Mouse (Mus musculus) heart, postnatal 0 days (tissue): Measurements from ENCODE around the gene Agtrap. TPM values are rescaled to one million over a fixed set of nuclear protein-coding genes. Genes with fewer than 3 reads are reported as not detected.

ENCODE experiments used
- ATAC-seq: fragments of 200-750 bp; cut with Nextera tagmentation; 2 replicates; pipeline ENCODE4 v1.8.0; 2017; ENCODE audit warnings: low read depth, moderate number of reproducible peaks, moderate library complexity; ENCODE audit not compliant: insufficient read depth
- DNase-seq: peaks from one replicate; pipeline ENCODE4 v3.0.0-alpha.2; 2016; ENCODE audit warnings: low spot score
- H3K27ac ChIP-seq: fragments of 300-500 bp; sonication (generic); 2 replicates; pipeline ENCODE4 v1.5.1; 2014; ENCODE audit warnings: low read depth, mild to moderate bottlenecking
- H3K27me3 ChIP-seq: fragments of 300-500 bp; sonication (generic); 2 replicates; pipeline ENCODE4 v1.6.1; 2014; ENCODE audit warnings: low read length, mixed read lengths; ENCODE audit not compliant: control insufficient read depth, insufficient read depth
- H3K36me3 ChIP-seq: fragments of 300-500 bp; sonication (generic); replicated peaks from 2 replicates; pipeline ENCODE4 v1.6.1; 2014; ENCODE audit warnings: low read length, mixed read lengths; ENCODE audit not compliant: control insufficient read depth, insufficient read depth
- H3K4me1 ChIP-seq: fragments of 300-500 bp; sonication (generic); 2 replicates; pipeline ENCODE4 v1.6.1; 2014; ENCODE audit warnings: antibody characterized with exemption; ENCODE audit not compliant: control insufficient read depth, insufficient read depth
- H3K4me2 ChIP-seq: fragments of 300-500 bp; sonication (generic); 2 replicates; pipeline ENCODE4 v1.6.1; 2014; ENCODE audit warnings: low read depth, mild to moderate bottlenecking, low read length, moderate library complexity
- H3K4me3 ChIP-seq: fragments of 300-500 bp; sonication (generic); 2 replicates; pipeline ENCODE4 v1.5.1; 2014; ENCODE audit warnings: low read depth, low read length
- H3K9ac ChIP-seq: fragments of 300-500 bp; sonication (generic); replicated peaks from 2 replicates; pipeline ENCODE4 v1.6.1; 2014; ENCODE audit warnings: low read depth, low read length, mixed read lengths
- H3K9me3 ChIP-seq: fragments of 300-500 bp; sonication (generic); replicated peaks from 2 replicates; pipeline ENCODE4 v1.6.1; 2016; ENCODE audit warnings: low read length; ENCODE audit not compliant: control insufficient read depth
- CTCF ChIP-seq: IDR thresholded peaks from 2 replicates; pipeline ENCODE4 v1.5.1; 2016; ENCODE audit warnings: antibody characterized with exemption, control low read depth, low read depth
- EP300 ChIP-seq: IDR thresholded peaks from 2 replicates; pipeline ENCODE4 v1.6.1; 2016; ENCODE audit warnings: antibody characterized with exemption, low read depth
- WGBS: fragments of 180-500 bp; shearing (Covaris S2); extraction: QIAGEN DNeasy Blood & Tissue Kit; methylation state at CpG from one replicate; pipeline ENCODE4 v1.1.7; 2014; 5-methylcytosine and 5-hydroxymethylcytosine counted together
- polyA plus RNA-seq: library from polyadenylated mRNA; unstranded; fragments of >200 nt; fragmentation: Nextera tagmentation; extraction: Ambion mirVana; gene quantifications from 2 replicates; pipeline ENCODE4 v1.2.1, GENCODE M21; 2015
- total RNA-seq: library from RNA; depleted of rRNA; stranded (reverse); fragments of >200 nt; gene quantifications from 2 replicates; pipeline ENCODE4 v1.2.3, GENCODE M21; 2014; ENCODE audit warnings: low replicate concordance

Gene Agtrap
- total and polyA plus RNA-seq, 2 experiments from 2014 or later: 22.9 to 31.4 TPM

GRCm38 (mm10) chr4:148085131-148085906 lies 2.5 kb downstream of the Agtrap start:
- Histone ChIP-seq H3K9ac (0 out of 2 replicates have a peak overlapping the region, but pooled peaks have one; percentile 3), H3K27me3 (no peaks in the 10 kb centered on the region), H3K9me3 (no peaks in the 10 kb centered on the region), H3K4me2 (no peak overlapping the region), H3K27ac (peak overlapping the region; percentile 39; the same call in 1 of the 2 replicates), H3K4me3 (no peak overlapping the region), H3K36me3 (peaks cover 15% of the 10 kb centered on the region), H3K4me1 (peaks cover 29% of the 10 kb centered on the region)
- 49% methylated on average over 10 of the region's 10 CpGs for WGBS
- no peak for DNase-seq
- no peak for ATAC-seq
- TF ChIP-seq CTCF: no peak
- TF ChIP-seq EP300: no peak

GRCm38 (mm10) chr4:148084261-148084714 lies 3.5 kb downstream of the Agtrap start:
- H3K4me3 ChIP-seq: no peak overlapping the region
- WGBS: 20% methylated on average over 8 of the region's 8 CpGs
- no peak overlapping the region for H3K27ac ChIP-seq
- peak overlapping the region; percentile 14; the same call in 1 of the 2 replicates for H3K4me2 ChIP-seq
- no peak for DNase-seq
- H3K4me1 ChIP-seq: peaks cover 29% of the 10 kb centered on the region
- no peaks in the 10 kb centered on the region for H3K27me3 ChIP-seq
- H3K9ac ChIP-seq: no peak overlapping the region
- H3K36me3 ChIP-seq: peaks cover 25% of the 10 kb centered on the region
- H3K9me3 ChIP-seq: no peaks in the 10 kb centered on the region
- no peak for ATAC-seq
- no peak for TF ChIP-seq CTCF
- no peak for TF ChIP-seq EP300

GRCm38 (mm10) chr4:148083176-148083899 lies 4.5 kb downstream of the Agtrap start:
- ATAC-seq: 0 out of 2 replicates have a peak, but pooled peaks have one; percentile 5
- DNase-seq: no peak
- Histone ChIP-seq H3K27me3 (no peaks in the 10 kb centered on the region), H3K4me3 (no peak overlapping the region), H3K27ac (peak overlapping the region; percentile 52; the same call in 1 of the 2 replicates), H3K9me3 (no peaks in the 10 kb centered on the region), H3K4me2 (peak overlapping the region; percentile 14; the same call in 1 of the 2 replicates), H3K9ac (no peak overlapping the region), H3K4me1 (peaks cover 29% of the 10 kb centered on the region), H3K36me3 (peaks cover 25% of the 10 kb centered on the region)
- 51% methylated on average over 21 of the region's 21 CpGs for WGBS
- TF ChIP-seq EP300: no peak

- Histone ChIP-seq H3K4me3 (no peak overlapping the region), H3K9ac (no peak overlapping the region), H3K4me2 (no peak overlapping the region), H3K27ac (peak overlapping the region; percentile 27; the same call in 1 of the 2 replicates), H3K4me1 (peaks cover 29% of the 10 kb centered on the region), H3K9me3 (no peaks in the 10 kb centered on the region), H3K27me3 (no peaks in the 10 kb centered on the region), H3K36me3 (peaks cover 25% of the 10 kb centered on the region)
- no peak for ATAC-seq
- DNase-seq: peak; percentile 51
- 46% methylated on average over 12 of the region's 12 CpGs for WGBS
- no peak for TF ChIP-seq EP300
- peak; percentile 69 for TF ChIP-seq CTCF
Observed at GRCm38 (mm10) chr4:148082257-148083044, 5.4 kb downstream of the Agtrap start.

DNA sequence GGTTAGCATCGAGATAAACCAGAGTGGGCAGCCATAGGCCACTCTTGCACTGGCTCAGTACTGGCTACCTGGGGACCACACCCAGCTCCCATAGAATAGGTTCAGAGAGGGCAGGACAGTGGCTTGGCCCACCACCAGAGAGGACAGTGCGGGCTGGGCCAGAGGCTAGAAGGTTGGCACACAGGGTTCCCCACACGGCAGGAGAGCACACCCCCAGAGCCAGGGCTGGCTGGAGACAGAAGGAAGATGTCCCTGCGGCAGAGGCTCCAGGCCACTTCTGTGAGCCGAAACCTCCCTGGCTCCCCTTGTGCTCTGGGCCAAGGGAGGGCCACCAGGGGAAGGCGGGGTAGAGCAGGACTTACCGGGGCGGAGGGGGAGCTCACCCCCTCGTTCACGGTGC lies 6.6 kb downstream of the Agtrap start:
- Histone ChIP-seq H3K27ac (no peak overlapping the region), H3K36me3 (peaks cover 25% of the 10 kb centered on the region), H3K9me3 (no peaks in the 10 kb centered on the region), H3K27me3 (no peaks in the 10 kb centered on the region), H3K9ac (no peak overlapping the region), H3K4me3 (no peak overlapping the region), H3K4me2 (no peak overlapping the region), H3K4me1 (peaks cover 21% of the 10 kb centered on the region)
- ATAC-seq: no peak
- WGBS: 88% methylated on average over 10 of the region's 10 CpGs
- TF ChIP-seq CTCF (no peak), EP300 (no peak)
- no peak for DNase-seq
